Mouse (Mus musculus): ENCODE data around the gene Procr.

- TF ChIP-seq CTCF (IDR thresholded peaks at IDR 0.05; ENCODE audit: extremely low read depth, insufficient read depth, insufficient read length, insufficient replicate concordance) (no peak), POLR2A (IDR thresholded peaks at IDR 0.05; ENCODE audit: low read depth, low read length) (no peak)
Observed at GRCm38 (mm10) chr2:155774261-155774926, 23.5 kb downstream of the Procr start.

Measured in spleen, adult 2 months (tissue).